Mouse (Mus musculus) CH12.LX (cell line): ENCODE data around the gene Sprr2k. TPM values are rescaled to one million over a fixed set of nuclear protein-coding genes. Genes with fewer than 3 reads are reported as not detected.

Experiments used
- DNase-seq: peaks from one replicate; pipeline ENCODE4 v3.0.0-alpha.2; 2013; ENCODE audit errors: extremely low read depth
- H3K27ac ChIP-seq: 2 replicates; pipeline ENCODE4 v1.5.1; 2012; ENCODE audit warnings: low read depth, mild to moderate bottlenecking, control low read depth, moderate library complexity; ENCODE audit not compliant: insufficient read depth
- H3K27me3 ChIP-seq: replicated peaks from 2 replicates; pipeline ENCODE3; 2012; ENCODE audit warnings: inconsistent platforms
- H3K36me3 ChIP-seq, 2 experiments: replicated peaks in 1 of 2; 2 replicates each; pipeline versions ENCODE3 to v1.6.1; 2012; ENCODE audit warnings: inconsistent platforms in 1 of 2, low read length in 1 of 2, mild to moderate bottlenecking in 1 of 2, mixed read lengths in 1 of 2, moderate library complexity in 1 of 2; ENCODE audit not compliant: control insufficient read depth in 1 of 2, insufficient read depth in 1 of 2
- H3K4me1 ChIP-seq, 2 experiments: 2 replicates each; pipeline ENCODE4 v1.6.1; 2012; ENCODE audit warnings: inconsistent platforms in 1 of 2, moderate library complexity in 1 of 2; ENCODE audit not compliant: insufficient read depth in 2 of 2, control insufficient read depth in 1 of 2
- H3K4me2 ChIP-seq: 2 replicates; pipeline ENCODE4 v1.6.1; 2012; ENCODE audit warnings: low read depth, mild to moderate bottlenecking, control low read depth; ENCODE audit not compliant: poor library complexity, insufficient read depth, severe bottlenecking
- H3K4me3 ChIP-seq, 3 experiments: fragments of 150-350 bp in 1 of 3; sonication (generic) in 1 of 3; replicated peaks in 1 of 3; 2 replicates each; pipeline versions ENCODE3 to v1.5.1; 2011 to 2012; ENCODE audit warnings: low read depth in 2 of 3, low read length in 2 of 3, mild to moderate bottlenecking in 2 of 3, moderate library complexity in 2 of 3, control low read depth in 1 of 3, improper control_type of control experiment in 1 of 3, inconsistent platforms in 1 of 3, mixed read lengths in 1 of 3; ENCODE audit not compliant: poor library complexity in 1 of 3
- H3K79me2 ChIP-seq: replicated peaks from 2 replicates; pipeline ENCODE4 v1.6.1; 2012; ENCODE audit warnings: mild to moderate bottlenecking, moderate library complexity; ENCODE audit not compliant: control insufficient read depth, poor library complexity, insufficient read depth, severe bottlenecking; ENCODE audit errors: extremely low read depth
- H3K9ac ChIP-seq: 2 replicates; pipeline ENCODE4 v1.6.1; 2012; ENCODE audit warnings: low read depth, mild to moderate bottlenecking, control low read depth, moderate library complexity; ENCODE audit not compliant: insufficient read depth
- H3K9me3 ChIP-seq: replicated peaks from 2 replicates; pipeline ENCODE3; 2012; ENCODE audit warnings: low read length, inconsistent platforms, mixed read lengths
- BHLHE40 ChIP-seq: IDR thresholded peaks from 2 replicates; pipeline ENCODE4 v1.6.1; 2011; ENCODE audit warnings: mild to moderate bottlenecking, low read depth, low read length, improper control_type of control experiment
- CHD1 ChIP-seq: IDR thresholded peaks from 2 replicates; pipeline ENCODE4 v1.6.1; 2012; ENCODE audit warnings: low read depth, low read length, improper control_type of control experiment, inconsistent platforms
- ELF1 ChIP-seq: IDR thresholded peaks from 2 replicates; pipeline ENCODE4 v1.6.1; 2014; ENCODE audit warnings: low read depth, mild to moderate bottlenecking, inconsistent platforms, low read length, improper control_type of control experiment
- MAZ ChIP-seq: IDR thresholded peaks from 2 replicates; pipeline ENCODE4 v1.6.1; 2012; ENCODE audit warnings: low read depth, mild to moderate bottlenecking, inconsistent platforms, low read length, improper control_type of control experiment, moderate library complexity
- MEF2A ChIP-seq: IDR thresholded peaks from 2 replicates; pipeline ENCODE4 v1.6.1; 2014; ENCODE audit warnings: low read depth, mild to moderate bottlenecking, inconsistent platforms, low read length, improper control_type of control experiment, borderline replicate concordance
- MYC ChIP-seq: IDR thresholded peaks from 2 replicates; pipeline ENCODE4 v1.6.1; 2011; ENCODE audit warnings: low read depth, mild to moderate bottlenecking, improper control_type of control experiment, low read length
- NRF1 ChIP-seq: IDR thresholded peaks from 2 replicates; pipeline ENCODE4 v1.6.1; 2014; ENCODE audit warnings: low read depth, mild to moderate bottlenecking, inconsistent platforms, low read length, improper control_type of control experiment, moderate library complexity
- RCOR1 ChIP-seq: conservative IDR thresholded peaks from 2 replicates; pipeline ENCODE4 v1.6.1; 2012; ENCODE audit warnings: low read depth, mild to moderate bottlenecking, inconsistent platforms, low read length, improper control_type of control experiment
- TBP ChIP-seq: conservative IDR thresholded peaks from 2 replicates; pipeline ENCODE4 v1.6.1; 2011; ENCODE audit warnings: low read depth, low read length, improper control_type of control experiment
- TCF12 ChIP-seq: IDR thresholded peaks from 2 replicates; pipeline ENCODE4 v1.6.1; 2014; ENCODE audit warnings: low read depth, mild to moderate bottlenecking, inconsistent platforms, low read length, improper control_type of control experiment
- USF1 ChIP-seq: IDR thresholded peaks from 2 replicates; pipeline ENCODE4 v1.6.1; 2014; ENCODE audit warnings: low read depth, mild to moderate bottlenecking, inconsistent platforms, low read length, improper control_type of control experiment
- USF2 ChIP-seq: conservative IDR thresholded peaks from 2 replicates; pipeline ENCODE4 v1.6.1; 2011; ENCODE audit warnings: low read depth, low read length, improper control_type of control experiment
- ZKSCAN1 ChIP-seq: IDR thresholded peaks from 2 replicates; pipeline ENCODE4 v1.6.1; 2012; ENCODE audit warnings: low read depth, inconsistent platforms, low read length, improper control_type of control experiment, borderline replicate concordance
- ZMIZ1 ChIP-seq: IDR thresholded peaks from 2 replicates; pipeline ENCODE4 v1.6.1; 2012; ENCODE audit warnings: low read depth, mild to moderate bottlenecking, inconsistent platforms, low read length, improper control_type of control experiment
- ZNF384 ChIP-seq: IDR thresholded peaks from 2 replicates; pipeline ENCODE4 v1.6.1; 2012; ENCODE audit warnings: low read depth, low read length, improper control_type of control experiment, inconsistent platforms
- dilution Hi-C: fragments of 300-500 bp; cut with MboI; formaldehyde crosslinking; loops from 2 replicates; pipeline ENCODE4 v1.14.3; 2020; ENCODE audit warnings: low sequenced_read_pairs; ENCODE audit not compliant: extremely low pct_unique_long_range_greater_than_20kb, extremely low pct_ligation_motif_present
- in situ Hi-C: fragments of 300-500 bp; cut with MboI; formaldehyde crosslinking; loops from 3 replicates; pipeline ENCODE4 v1.14.3; 2019; ENCODE audit warnings: low sequenced_read_pairs, low pct_ligation_motif_present, low pct_unique_long_range_greater_than_20kb, mixed read lengths
- polyA plus RNA-seq: library from polyadenylated mRNA; unstranded; fragments of >175 nt; gene quantifications from 2 replicates; pipeline ENCODE4 v1.2.1, GENCODE M21; 2012; ENCODE audit warnings: low read depth; ENCODE audit not compliant: insufficient read length
- total RNA-seq, 2 experiments: library from RNA; depleted of rRNA; stranded (reverse); fragments of 300-350 nt in 1 of 2; fragments of >200 nt in 1 of 2; gene quantifications; 2 replicates each; pipeline ENCODE4 v1.2.3; 2012 to 2014

The Sprr2k gene
- total and polyA plus RNA-seq, 3 experiments = not detected

DNA sequence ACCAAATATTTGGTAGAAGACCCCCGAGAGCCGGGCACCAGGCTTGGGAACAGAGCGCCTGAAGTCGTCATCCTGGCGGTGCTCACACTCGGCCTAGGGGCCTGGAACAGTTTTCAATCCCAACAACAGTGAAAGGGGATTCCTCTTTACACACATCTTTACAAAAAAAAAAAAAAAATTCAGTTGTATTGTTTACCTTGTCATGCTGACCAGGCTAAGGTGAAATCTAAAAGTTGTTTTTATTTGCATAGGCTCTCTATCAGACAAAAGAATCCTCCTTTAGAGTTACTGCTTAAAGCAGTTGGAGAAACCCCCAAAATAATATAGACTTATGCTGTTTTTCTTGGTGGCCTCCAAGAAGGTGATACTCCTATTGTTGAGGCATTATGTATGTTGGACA is 3.1 kb upstream of the Sprr2k start, which contains the start of gene Gm9774:
Gm9774 (minus strand) TSS at position 101 of the 400 bp plus-strand sequence.
- H3K79me2 ChIP-seq = no peaks in the 10 kb centered on the region
- H3K9me3 ChIP-seq = peaks cover 22% of the 10 kb centered on the region
- DNase-seq = no peak
- H3K4me3 ChIP-seq = no peak within 1 kb of the TSS
- no peak within 1 kb of the TSS for H3K4me2 ChIP-seq
- in situ Hi-C loops = no loop called here
- H3K9ac ChIP-seq = no peak within 1 kb of the TSS
- dilution Hi-C loops = no loop called here
- no peaks in the 10 kb centered on the region for H3K27me3 ChIP-seq
- H3K36me3 ChIP-seq = no peaks in the 10 kb centered on the region
- H3K4me1 ChIP-seq = no peaks in the 10 kb centered on the region
- H3K27ac ChIP-seq = no peak within 1 kb of the TSS
- no peak for TF ChIP-seq ELF1
- TF ChIP-seq TBP = no peak
- TF ChIP-seq ZNF384 = no peak
- no peak for TF ChIP-seq USF1
- TF ChIP-seq USF2 = no peak
- no peak for TF ChIP-seq CHD1
- no peak for TF ChIP-seq BHLHE40
- TF ChIP-seq MEF2A = no peak
- TF ChIP-seq RCOR1 = no peak
- no peak for TF ChIP-seq MAZ

DNA sequence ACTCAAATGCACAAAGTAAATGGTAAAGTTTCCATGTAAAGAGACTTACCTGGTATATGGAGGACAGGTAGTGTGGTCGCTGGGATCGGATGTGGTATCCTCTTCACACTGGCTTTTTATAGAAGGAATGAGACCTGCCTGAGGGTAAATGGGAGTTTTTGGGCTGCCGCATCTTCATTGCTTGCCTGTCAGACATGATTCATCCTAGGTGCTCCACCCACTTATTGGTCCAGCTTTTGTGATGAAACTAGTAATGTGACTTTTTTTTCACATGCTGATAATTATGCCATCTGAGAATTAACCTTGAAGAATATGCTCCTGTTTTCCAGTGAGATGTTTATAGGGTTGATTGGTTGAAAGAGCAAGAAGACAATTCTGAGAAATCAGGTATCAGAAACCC is 6.3 kb downstream of the Sprr2k start, which contains the start of gene Sprr1b:
Sprr1b (minus strand) TSS at position 101 of the 400 bp plus-strand sequence.
- no peaks in the 10 kb centered on the region for H3K79me2 ChIP-seq
- TF ChIP-seq TCF12 (no peak), USF2 (no peak), ZKSCAN1 (no peak), MYC (no peak), MAZ (no peak), ZMIZ1 (no peak), NRF1 (no peak)
- TF ChIP-seq, all 38 proteins: peak for 0
- H3K4me1 ChIP-seq = no peaks in the 10 kb centered on the region
- H3K4me3 ChIP-seq = no peak within 1 kb of the TSS
- H3K27me3 ChIP-seq = no peaks in the 10 kb centered on the region
- no peak for DNase-seq
- in situ Hi-C loops = no loop called here
- H3K9me3 ChIP-seq = peaks cover 34% of the 10 kb centered on the region
- no peak within 1 kb of the TSS for H3K9ac ChIP-seq
- H3K36me3 ChIP-seq = no peaks in the 10 kb centered on the region
- dilution Hi-C loops = no loop called here
- no peak within 1 kb of the TSS for H3K4me2 ChIP-seq
- no peak within 1 kb of the TSS for H3K27ac ChIP-seq
